Mouse (Mus musculus): ENCODE measurements around the gene Nck2.

GRCm38 (mm10) chr1:43542339-43542738, 98.0 kb downstream of the Nck2 start:
- TF ChIP-seq CTCF (IDR thresholded peaks at IDR 0.05; ENCODE audit: low read depth) (no peak), EP300 (optimal IDR thresholded peaks at IDR 0.05) (no peak)

Measured in stomach, postnatal 0 days (tissue).